Mouse (Mus musculus) C2C12 (cell line): Measurements from ENCODE around the gene Ift81. TPM values are rescaled to one million over a fixed set of nuclear protein-coding genes. Genes with fewer than 3 reads are reported as not detected.
A peak's percentile ranks its signal among the peaks of the same experiment; 100 is the strongest.

Source experiments
- H3K27me3 ChIP-seq: one replicate; pipeline ENCODE4 v1.6.1; 2011; ENCODE audit not compliant: control insufficient read depth, insufficient read depth, insufficient read length
- H3K36me3 ChIP-seq: one replicate; pipeline ENCODE4 v1.6.1; 2011; ENCODE audit not compliant: control insufficient read depth, insufficient read depth
- H3K4me3 ChIP-seq: one replicate; pipeline ENCODE4 v1.5.1; 2011; ENCODE audit warnings: mild to moderate bottlenecking, control low read depth; ENCODE audit not compliant: poor library complexity, insufficient read depth, severe bottlenecking
- H3K79me2 ChIP-seq: one replicate; pipeline ENCODE4 v1.6.1; 2011; ENCODE audit not compliant: control insufficient read depth, insufficient read depth
- H3K79me3 ChIP-seq: one replicate; pipeline ENCODE4 v1.6.1; 2011; ENCODE audit warnings: low read depth, control low read depth
- H3ac ChIP-seq: one replicate; pipeline ENCODE3; 2011; ENCODE audit warnings: low read depth; ENCODE audit not compliant: control insufficient read depth, insufficient read length
- CEBPB ChIP-seq: IDR thresholded peaks from one replicate; pipeline ENCODE4 v1.6.1; 2011; ENCODE audit warnings: low read depth, mild to moderate bottlenecking, control low read depth, moderate library complexity
- CTCF ChIP-seq: IDR thresholded peaks from one replicate; pipeline ENCODE4 v1.5.1; 2011; ENCODE audit not compliant: control insufficient read depth, insufficient read depth, insufficient read length
- FOSL1 ChIP-seq: IDR thresholded peaks from one replicate; pipeline ENCODE4 v1.8.0; 2011; ENCODE audit warnings: mild to moderate bottlenecking, low read length; ENCODE audit not compliant: poor library complexity, insufficient read depth, severe bottlenecking
- MAX ChIP-seq: IDR thresholded peaks from one replicate; pipeline ENCODE4 v1.6.1; 2011; ENCODE audit warnings: mild to moderate bottlenecking, control low read depth
- MYOD1 ChIP-seq: IDR thresholded peaks from one replicate; pipeline ENCODE4 v1.6.1; 2011; ENCODE audit warnings: low read depth; ENCODE audit not compliant: control insufficient read depth, insufficient read length
- MYOG ChIP-seq: IDR thresholded peaks from one replicate; pipeline ENCODE4 v1.6.1; 2011; ENCODE audit not compliant: control insufficient read depth, insufficient read length; ENCODE audit errors: extremely low read depth
- USF1 ChIP-seq: IDR thresholded peaks from one replicate; pipeline ENCODE4 v1.6.1; 2011; ENCODE audit warnings: low read depth, mild to moderate bottlenecking, control low read depth, moderate library complexity
- long read RNA-seq, 2 experiments: library from polyadenylated mRNA; unstranded; transcript quantifications; one replicate each; pipeline ENCODE4 v2.0.0; 2019 to 2020
- polyA plus RNA-seq: library from polyadenylated mRNA; unstranded; fragments of >200 nt; fragmentation: generic; extraction: Trizol; gene quantifications from one replicate; pipeline ENCODE4 v1.2.1, GENCODE M21; 2012; ENCODE audit warnings: missing spikeins

Ift81 gene
- polyA plus RNA-seq = 3.5 TPM
- long read RNA-seq, experiment 1, transcript Ift81-201 (19 exons, 2,950 nt) = major isoform, 10 of 19 reads
- long read RNA-seq, experiment 1, partial matches to known transcripts = 6 of 19 reads
- long read RNA-seq, experiment 1, other reads (novel, unspliced or antisense) = 3 of 19 reads
- long read RNA-seq, experiment 2, transcript Ift81-201 (19 exons, 2,950 nt) = major isoform, 29 of 42 reads
- long read RNA-seq, experiment 2, partial matches to known transcripts = 1 of 42 reads
- long read RNA-seq, experiment 2, other reads (novel, unspliced or antisense) = 12 of 42 reads

GRCm38 (mm10) chr5:122613908-122614732 is at the start of gene Ift81:
Gene Ift81, minus strand, starts transcription at chr5:122614518.
- H3ac ChIP-seq = peak within 1 kb of the TSS; percentile 82
- no peaks in the 10 kb centered on the region for H3K36me3 ChIP-seq
- no peaks in the 10 kb centered on the region for H3K79me3 ChIP-seq
- peak within 1 kb of the TSS; percentile 51 for H3K4me3 ChIP-seq
- H3K27me3 ChIP-seq = no peaks in the 10 kb centered on the region
- no peak for TF ChIP-seq MYOD1
- no peak for TF ChIP-seq MYOG
- peaks cover 6% of the 10 kb centered on the region for H3K79me2 ChIP-seq

DNA sequence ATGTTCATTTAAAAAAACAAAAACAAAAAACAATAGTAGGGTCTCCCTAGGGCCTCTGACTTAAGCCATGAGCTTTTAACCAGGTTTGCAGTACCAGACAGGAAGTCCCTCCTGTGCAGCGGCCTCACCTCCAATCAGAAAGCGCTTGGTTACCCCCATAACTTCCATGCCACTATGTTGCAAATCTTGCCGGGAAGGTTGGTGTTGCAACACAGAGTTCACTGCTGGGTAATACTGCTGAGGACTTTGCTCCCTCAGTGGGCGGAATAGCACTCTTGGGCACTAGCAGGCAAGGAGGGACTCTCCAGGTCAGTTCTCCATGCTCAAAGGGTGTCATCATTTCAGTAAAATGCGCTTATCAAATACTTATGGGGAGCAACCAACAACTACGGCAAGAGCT is 48.2 kb upstream of the Ift81 start:
- TF ChIP-seq CTCF (no peak), MYOG (no peak), CEBPB (no peak)

DNA sequence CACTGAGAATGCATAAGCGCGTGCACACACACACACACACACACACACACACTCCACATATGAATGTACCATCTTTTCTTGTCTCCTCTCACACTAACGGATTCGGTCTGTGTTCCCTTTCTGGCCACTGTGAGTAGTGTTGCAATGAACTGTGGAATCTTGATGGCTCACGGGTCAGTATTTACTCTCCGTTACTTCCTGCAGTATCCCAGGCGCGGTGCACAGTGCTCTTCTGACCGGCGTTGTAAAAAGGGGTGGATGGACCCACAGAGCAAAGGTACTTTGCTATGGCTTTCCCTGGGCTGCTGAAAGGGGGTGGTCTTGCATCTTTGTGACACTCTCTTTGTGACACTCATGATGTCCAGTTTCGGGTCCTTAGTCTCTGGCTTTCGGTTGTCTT is 42.5 kb upstream of the Ift81 start:
- Histone ChIP-seq H3K36me3 (no peaks in the 10 kb centered on the region), H3K4me3 (no peak overlapping the region), H3K79me2 (no peaks in the 10 kb centered on the region), H3K79me3 (no peaks in the 10 kb centered on the region), H3ac (no peak overlapping the region), H3K27me3 (no peaks in the 10 kb centered on the region)
- TF ChIP-seq MYOG (no peak), CEBPB (no peak), CTCF (no peak), MAX (no peak), MYOD1 (no peak), USF1 (no peak), FOSL1 (no peak)

More for the DNA sequence above, 48.2 kb upstream of the Ift81 start:
- no peak overlapping the region for H3ac ChIP-seq
- no peaks in the 10 kb centered on the region for H3K79me2 ChIP-seq
- no peaks in the 10 kb centered on the region for H3K79me3 ChIP-seq
- H3K4me3 ChIP-seq = no peak overlapping the region
- H3K27me3 ChIP-seq = no peaks in the 10 kb centered on the region
- no peaks in the 10 kb centered on the region for H3K36me3 ChIP-seq

DNA sequence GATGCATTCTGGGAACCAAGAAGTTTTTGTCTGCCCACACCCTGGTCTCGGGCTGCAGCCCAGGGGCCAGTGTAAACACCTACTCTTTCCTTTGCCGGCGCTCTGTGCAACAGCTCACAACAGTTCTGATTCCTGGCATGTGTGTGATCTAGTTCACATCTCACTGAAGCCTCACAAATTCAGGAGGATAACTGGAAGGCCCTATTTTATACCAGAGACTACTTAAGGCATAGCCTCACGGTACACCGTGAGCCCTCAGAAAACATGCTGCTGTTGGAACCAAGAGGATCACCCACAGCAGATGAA is 39.9 kb upstream of the Ift81 start:
- no peak overlapping the region for H3K4me3 ChIP-seq
- H3K79me3 ChIP-seq = no peaks in the 10 kb centered on the region
- no peak overlapping the region for H3ac ChIP-seq
- H3K36me3 ChIP-seq = no peaks in the 10 kb centered on the region
- H3K27me3 ChIP-seq = no peaks in the 10 kb centered on the region
- no peaks in the 10 kb centered on the region for H3K79me2 ChIP-seq
- TF ChIP-seq CTCF = no peak
- TF ChIP-seq CEBPB = no peak
- no peak for TF ChIP-seq MAX
- TF ChIP-seq FOSL1 = no peak
- no peak for TF ChIP-seq USF1
- no peak for TF ChIP-seq MYOD1
- TF ChIP-seq MYOG = no peak

DNA sequence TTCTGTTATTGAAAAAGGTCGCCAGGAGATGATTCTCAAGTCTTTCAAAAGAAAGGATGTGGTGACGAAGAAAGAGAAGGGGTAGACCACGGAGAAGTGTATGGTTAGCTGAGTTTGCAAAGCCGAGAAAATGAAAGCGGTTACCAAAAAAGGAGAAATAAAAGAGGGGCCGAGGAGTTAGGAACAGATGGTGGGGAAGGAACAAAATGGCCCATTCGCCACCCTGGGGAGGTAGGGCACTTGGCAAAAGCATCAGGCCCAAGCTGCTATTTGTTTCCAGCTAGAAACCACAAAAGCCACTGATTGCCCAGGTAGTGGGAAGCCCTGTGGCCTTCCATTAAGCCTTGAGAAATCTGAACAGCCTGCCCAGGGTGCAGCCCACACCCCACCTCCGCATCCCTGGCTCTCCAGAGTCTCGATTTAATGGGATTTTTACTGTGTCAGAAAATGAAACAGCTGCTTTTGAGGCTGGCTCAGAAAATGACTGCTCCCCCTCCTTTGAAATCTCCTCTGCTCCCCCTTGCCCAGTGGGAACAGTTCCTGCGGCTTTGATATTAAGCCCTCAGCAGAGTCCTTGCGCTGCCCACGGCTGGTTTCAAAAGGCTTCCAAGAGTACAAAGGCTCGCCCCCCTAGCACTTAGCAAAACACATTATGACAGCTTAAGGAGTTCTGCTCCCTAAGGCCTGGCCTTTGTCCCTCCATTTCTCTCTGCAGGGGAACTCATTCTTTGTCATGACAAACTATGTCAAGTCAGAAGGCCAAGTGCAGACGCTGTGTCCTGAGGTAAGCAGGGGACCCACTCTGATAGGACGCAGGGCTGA is 39.3 kb upstream of the Ift81 start:
- Histone ChIP-seq H3K4me3 (no peak overlapping the region), H3K27me3 (no peaks in the 10 kb centered on the region), H3K79me2 (no peaks in the 10 kb centered on the region), H3ac (no peak overlapping the region), H3K36me3 (no peaks in the 10 kb centered on the region), H3K79me3 (no peaks in the 10 kb centered on the region)
- TF ChIP-seq FOSL1 (no peak), CTCF (no peak), MYOG (no peak), USF1 (no peak)

GRCm38 (mm10) chr5:122653112-122653445 is 38.8 kb upstream of the Ift81 start:
- Histone ChIP-seq H3K79me2 (no peaks in the 10 kb centered on the region), H3ac (no peak overlapping the region), H3K27me3 (no peaks in the 10 kb centered on the region), H3K4me3 (no peak overlapping the region), H3K79me3 (no peaks in the 10 kb centered on the region), H3K36me3 (no peaks in the 10 kb centered on the region)
- TF ChIP-seq MYOG = no peak
- no peak for TF ChIP-seq MYOD1
- no peak for TF ChIP-seq MAX
- no peak for TF ChIP-seq CTCF
- TF ChIP-seq FOSL1 = no peak
- TF ChIP-seq USF1 = no peak
- TF ChIP-seq CEBPB = no peak
